Mouse (Mus musculus) intestine, postnatal 0 days (tissue): Measurements from ENCODE around the gene St3gal5. TPM values are rescaled to one million over a fixed set of nuclear protein-coding genes. Genes with fewer than 3 reads are reported as not detected.

Source experiments
- ATAC-seq: fragments of 200-750 bp; cut with Nextera tagmentation; 2 replicates; pipeline ENCODE4 v1.8.0; 2017; ENCODE audit warnings: mild to moderate bottlenecking, moderate TSS enrichment, moderate library complexity
- H3K27ac ChIP-seq: fragments of 300-500 bp; sonication (generic); 2 replicates; pipeline ENCODE4 v1.5.1; 2014; ENCODE audit warnings: mild to moderate bottlenecking, low read depth, low read length, moderate library complexity
- H3K27me3 ChIP-seq: fragments of 300-500 bp; sonication (generic); replicated peaks from 2 replicates; pipeline ENCODE4 v1.6.1; 2014; ENCODE audit warnings: low read length, mixed read lengths; ENCODE audit not compliant: control insufficient read depth, insufficient read depth
- H3K36me3 ChIP-seq: fragments of 300-500 bp; sonication (generic); 2 replicates; pipeline ENCODE4 v1.6.1; 2014; ENCODE audit warnings: mild to moderate bottlenecking, moderate library complexity; ENCODE audit not compliant: control insufficient read depth, insufficient read depth
- H3K4me1 ChIP-seq: fragments of 300-500 bp; sonication (generic); replicated peaks from 2 replicates; pipeline ENCODE4 v1.6.1; 2014; ENCODE audit warnings: antibody characterized with exemption, low read length, mixed read lengths; ENCODE audit not compliant: control insufficient read depth, insufficient read depth
- H3K4me2 ChIP-seq: fragments of 300-500 bp; sonication (generic); replicated peaks from 2 replicates; pipeline ENCODE4 v1.6.1; 2014; ENCODE audit warnings: low read depth, mild to moderate bottlenecking, moderate library complexity
- H3K4me3 ChIP-seq: fragments of 300-500 bp; sonication (generic); 2 replicates; pipeline ENCODE4 v1.5.1; 2014; ENCODE audit warnings: low read depth, low read length
- H3K9ac ChIP-seq: fragments of 300-500 bp; sonication (generic); 2 replicates; pipeline ENCODE4 v1.6.1; 2014; ENCODE audit warnings: mild to moderate bottlenecking, low read depth, low read length
- H3K9me3 ChIP-seq: fragments of 300-500 bp; sonication (generic); 2 replicates; pipeline ENCODE4 v1.6.1; 2016; ENCODE audit warnings: mixed run types; ENCODE audit not compliant: control insufficient read depth
- CTCF ChIP-seq: sonication (generic); IDR thresholded peaks from 2 replicates; pipeline ENCODE4 v1.5.1; 2016; ENCODE audit warnings: low read depth, mild to moderate bottlenecking, control low read depth, antibody characterized with exemption, moderate library complexity
- WGBS: fragments of 180-500 bp; shearing (Covaris S2); extraction: QIAGEN DNeasy Blood & Tissue Kit; methylation state at CpG from one replicate; pipeline ENCODE4 v1.1.7; 2014; 5-methylcytosine and 5-hydroxymethylcytosine counted together
- polyA plus RNA-seq: library from polyadenylated mRNA; unstranded; fragments of >200 nt; fragmentation: Nextera tagmentation; extraction: Ambion mirVana; gene quantifications from 2 replicates; pipeline ENCODE4 v1.2.1, GENCODE M21; 2015

Gene St3gal5
- polyA plus RNA-seq, 1 experiment from 2014 or later, result 69.0 TPM

- no peak for ATAC-seq
- no peaks in the 10 kb centered on the region for H3K36me3 ChIP-seq
- 88% methylated on average over 1 of the region's 1 CpGs for WGBS
Measured at GRCm38 (mm10) chr6:72119870-72120269, 22.5 kb downstream of the St3gal5 start.

GRCm38 (mm10) chr6:72121301-72121700 lies 23.9 kb downstream of the St3gal5 start:
- TF ChIP-seq CTCF, result no peak
- Histone ChIP-seq H3K9me3 (no peaks in the 10 kb centered on the region), H3K27ac (no peak overlapping the region), H3K27me3 (no peaks in the 10 kb centered on the region), H3K36me3 (no peaks in the 10 kb centered on the region), H3K4me2 (no peak overlapping the region), H3K4me3 (no peak overlapping the region), H3K4me1 (no peaks in the 10 kb centered on the region), H3K9ac (no peak overlapping the region)
- no peak for ATAC-seq
- WGBS, result 48% methylated on average over 3 of the region's 3 CpGs

More at GRCm38 (mm10) chr6:72119870-72120269, 22.5 kb downstream of the St3gal5 start:
- Histone ChIP-seq H3K9me3 (no peaks in the 10 kb centered on the region), H3K27me3 (no peaks in the 10 kb centered on the region), H3K4me2 (no peak overlapping the region), H3K9ac (no peak overlapping the region), H3K4me3 (no peak overlapping the region), H3K27ac (no peak overlapping the region), H3K4me1 (no peaks in the 10 kb centered on the region)
- no peak for TF ChIP-seq CTCF

DNA sequence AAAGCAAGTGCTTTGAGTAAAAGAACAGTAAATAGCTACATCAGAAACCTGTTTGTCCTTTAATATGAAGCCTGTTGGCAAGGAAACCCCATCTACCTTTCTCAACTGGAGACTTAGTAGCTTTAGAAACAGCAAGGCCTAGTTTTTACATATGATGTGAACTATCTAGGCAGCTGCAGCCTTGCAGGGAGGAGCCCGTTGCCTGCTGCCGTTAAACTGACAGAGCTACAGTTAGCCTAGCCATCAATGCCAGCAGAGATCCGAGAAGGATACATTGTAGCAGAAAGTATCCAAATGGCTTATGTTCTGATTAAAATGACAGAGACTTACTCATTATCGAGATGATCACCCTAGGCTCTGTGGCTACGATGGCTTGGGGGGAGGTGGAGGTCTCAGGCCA lies 25.1 kb downstream of the St3gal5 start:
- H3K4me1 ChIP-seq, result no peaks in the 10 kb centered on the region
- no peak overlapping the region for H3K27ac ChIP-seq
- no peak overlapping the region for H3K4me2 ChIP-seq
- ATAC-seq, result no peak
- no peaks in the 10 kb centered on the region for H3K27me3 ChIP-seq
- no peaks in the 10 kb centered on the region for H3K36me3 ChIP-seq
- WGBS, result 83% methylated on average over 5 of the region's 5 CpGs
- TF ChIP-seq CTCF, result no peak
- H3K4me3 ChIP-seq, result no peak overlapping the region
- no peak overlapping the region for H3K9ac ChIP-seq
- no peaks in the 10 kb centered on the region for H3K9me3 ChIP-seq

- peaks cover 6% of the 10 kb centered on the region; the same call in 1 of the 2 replicates for H3K36me3 ChIP-seq
- no peak overlapping the region for H3K9ac ChIP-seq
- no peak overlapping the region for H3K4me2 ChIP-seq
- no peak overlapping the region for H3K4me3 ChIP-seq
- 93% methylated on average over 13 of the region's 13 CpGs for WGBS
- no peaks in the 10 kb centered on the region for H3K4me1 ChIP-seq
- H3K27me3 ChIP-seq, result no peaks in the 10 kb centered on the region
- H3K9me3 ChIP-seq, result no peaks in the 10 kb centered on the region
- no peak overlapping the region for H3K27ac ChIP-seq
- no peak for ATAC-seq
- no peak for TF ChIP-seq CTCF
Measured at GRCm38 (mm10) chr6:72124315-72125103, 27.1 kb downstream of the St3gal5 start.

DNA sequence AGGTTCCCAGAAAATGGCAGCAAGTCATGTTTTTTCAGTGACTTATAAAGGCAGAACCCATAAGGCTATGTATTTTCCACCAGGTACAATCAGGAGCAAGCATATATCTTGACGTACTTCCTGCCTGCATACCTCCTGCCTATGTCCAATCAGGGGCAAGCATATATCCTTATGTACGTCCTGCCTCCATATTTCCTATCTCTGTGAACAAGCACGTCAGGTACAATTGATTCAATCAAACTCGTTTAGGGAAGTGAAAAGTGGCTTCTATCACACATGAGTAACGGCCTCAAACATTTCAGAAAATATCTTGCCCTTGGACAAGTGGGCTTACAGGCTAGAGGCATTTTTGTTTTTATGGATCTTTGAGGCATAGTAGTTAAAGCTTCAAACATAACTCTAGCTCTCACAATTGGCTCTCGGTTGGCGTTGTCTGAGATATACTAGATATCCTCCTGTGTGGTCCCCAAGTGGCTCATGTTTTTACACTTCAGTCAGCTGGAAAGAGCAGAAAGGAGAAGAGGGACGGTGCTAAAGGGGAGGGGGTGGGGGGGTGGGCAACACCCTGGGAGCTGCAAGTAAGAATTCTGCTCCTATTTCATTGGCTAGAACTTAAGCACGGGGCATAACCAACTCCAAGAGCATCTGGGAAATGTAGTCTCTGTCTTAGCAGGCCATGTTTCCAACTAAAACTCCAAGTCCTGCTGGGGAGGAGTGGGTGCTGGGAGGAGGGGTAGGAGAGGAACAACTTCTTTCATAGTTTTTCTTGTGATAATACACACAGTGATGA lies 28.9 kb downstream of the St3gal5 start:
- ATAC-seq, result no peak
- no peaks in the 10 kb centered on the region for H3K9me3 ChIP-seq
- H3K9ac ChIP-seq, result no peak overlapping the region
- H3K27me3 ChIP-seq, result no peaks in the 10 kb centered on the region
- peaks cover 19% of the 10 kb centered on the region; the same call in 1 of the 2 replicates for H3K36me3 ChIP-seq
- no peak for TF ChIP-seq CTCF
- H3K27ac ChIP-seq, result no peak overlapping the region
- WGBS, result 80% methylated on average over 9 of the region's 9 CpGs
- H3K4me3 ChIP-seq, result no peak overlapping the region
- no peak overlapping the region for H3K4me2 ChIP-seq
- no peaks in the 10 kb centered on the region for H3K4me1 ChIP-seq

DNA sequence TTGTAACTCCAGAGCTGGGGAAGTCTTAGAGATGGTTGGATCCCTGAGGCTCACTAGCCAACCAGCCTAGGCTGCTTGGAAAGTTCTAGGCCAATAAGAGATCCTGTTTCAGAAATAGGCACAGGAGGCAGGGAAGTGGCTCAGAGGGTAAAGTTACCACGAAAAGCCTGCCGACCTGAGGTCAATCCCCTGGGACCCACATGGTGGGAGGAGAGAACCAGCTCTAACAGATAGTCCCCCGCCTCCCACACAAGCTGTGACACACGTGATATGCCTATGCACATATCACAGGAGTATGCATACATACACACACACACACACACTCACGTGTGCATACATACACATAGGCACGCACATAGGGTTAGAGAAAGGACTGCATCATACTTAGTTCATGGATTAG lies 32.7 kb downstream of the St3gal5 start:
- no peaks in the 10 kb centered on the region for H3K4me1 ChIP-seq
- no peak for ATAC-seq

More for the DNA sequence above, 32.7 kb downstream of the St3gal5 start:
- H3K4me2 ChIP-seq, result no peak overlapping the region
- peaks cover 33% of the 10 kb centered on the region; the same call in 1 of the 2 replicates for H3K36me3 ChIP-seq
- TF ChIP-seq CTCF, result no peak
- H3K9ac ChIP-seq, result no peak overlapping the region
- no peak overlapping the region for H3K4me3 ChIP-seq
- no peaks in the 10 kb centered on the region for H3K27me3 ChIP-seq
- no peaks in the 10 kb centered on the region for H3K9me3 ChIP-seq
- whole genome bisulfite sequencing, result 90% methylated on average over 6 of the region's 6 CpGs
- no peak overlapping the region for H3K27ac ChIP-seq
